Mouse (Mus musculus): ENCODE measurements at regions not wholly inside any gene's neighbourhood (a gene's known extent, or its start where the extent isn't known, plus 50 kb on each side); places are given as distances from the start of the nearest gene placed in this dataset.

DNA sequence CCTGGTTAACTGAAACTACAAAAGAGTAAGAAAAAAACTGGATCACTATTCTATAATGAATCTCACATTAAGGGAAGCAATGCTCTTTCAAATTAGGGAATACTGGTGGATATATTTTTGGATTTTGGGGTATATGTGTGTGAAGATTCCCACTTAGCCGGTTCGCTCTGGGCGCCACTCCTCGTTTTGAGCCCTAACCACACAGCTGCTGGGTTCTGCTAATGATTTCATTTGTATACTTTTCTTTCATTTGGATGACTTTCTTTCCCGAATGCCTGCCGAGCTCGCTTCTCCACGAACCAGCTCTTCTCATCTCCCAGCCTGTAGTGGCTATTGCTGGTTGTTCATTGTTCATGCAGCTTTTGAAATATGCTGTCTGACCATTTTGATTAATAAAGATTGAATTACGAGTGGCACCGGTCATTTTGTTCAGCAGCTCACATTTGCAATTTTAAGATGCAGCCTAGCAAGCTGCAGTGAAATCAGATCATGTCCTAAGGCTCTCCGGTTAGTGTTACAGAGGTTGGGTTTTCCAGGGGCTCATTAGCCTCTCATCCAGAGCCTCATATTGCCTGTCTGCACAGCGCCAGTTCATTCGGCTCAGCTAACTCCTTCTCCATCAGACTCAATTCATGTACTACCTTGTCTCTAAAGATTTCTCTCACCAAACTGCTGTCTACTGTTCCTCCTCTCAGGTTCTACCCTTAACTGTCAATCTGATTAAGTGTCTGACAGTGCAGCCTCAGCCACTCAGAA is 146.6 kb upstream of the Arhgap24 start:
- no peak overlapping the region for H3K27ac ChIP-seq (replicated peaks; ENCODE audit: low read depth, low read length)
- H3K4me3 ChIP-seq (ENCODE audit: insufficient read depth, low read depth, low read length): no peak overlapping the region
- H3K4me1 ChIP-seq (ENCODE audit: control insufficient read depth, insufficient read depth, insufficient read length, low read length): no peaks in the 10 kb centered on the region

- Histone ChIP-seq H3K4me1 (ENCODE audit: control insufficient read depth, insufficient read depth, insufficient read length, low read length) (no peaks in the 10 kb centered on the region), H3K27ac (replicated peaks; ENCODE audit: low read depth, low read length) (no peak overlapping the region), H3K4me3 (ENCODE audit: insufficient read depth, low read depth, low read length) (no peak overlapping the region)
Observed at GRCm38 (mm10) chr5:102366481-102366880, 114.7 kb upstream of the Arhgap24 start.

GRCm38 (mm10) chr5:102373309-102373971 is 107.8 kb upstream of the Arhgap24 start:
- H3K4me3 ChIP-seq (ENCODE audit: insufficient read depth, low read depth, low read length): no peak overlapping the region
- H3K4me1 ChIP-seq (ENCODE audit: control insufficient read depth, insufficient read depth, insufficient read length, low read length): no peaks in the 10 kb centered on the region
- no peak overlapping the region for H3K27ac ChIP-seq (replicated peaks; ENCODE audit: low read depth, low read length)

- Histone ChIP-seq H3K27ac (replicated peaks; ENCODE audit: low read depth, low read length) (no peak overlapping the region), H3K4me1 (ENCODE audit: control insufficient read depth, insufficient read depth, insufficient read length, low read length) (no peaks in the 10 kb centered on the region), H3K4me3 (ENCODE audit: insufficient read depth, low read depth, low read length) (no peak overlapping the region)
Observed at GRCm38 (mm10) chr5:102373972-102374755, 107.0 kb upstream of the Arhgap24 start.

DNA sequence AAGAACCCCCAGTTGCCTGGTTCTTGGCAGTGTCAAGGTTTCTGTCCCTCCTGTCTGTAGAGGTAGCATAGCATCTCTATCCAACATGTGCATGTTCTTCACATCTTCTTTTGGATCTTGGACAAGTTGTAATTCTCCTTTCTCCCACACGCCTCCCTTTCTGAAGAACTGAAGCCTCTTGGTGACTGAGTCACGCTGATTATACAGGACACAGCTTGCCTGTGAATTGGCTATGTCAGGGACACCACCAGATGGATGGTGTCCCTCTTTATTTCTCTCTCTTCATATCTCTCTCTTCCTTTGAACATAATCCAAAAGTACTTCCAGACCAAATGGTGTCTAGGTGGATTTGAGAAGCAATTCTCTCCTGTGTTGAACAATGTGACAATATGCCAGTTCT is 105.9 kb upstream of the Arhgap24 start:
- no peak overlapping the region for H3K4me3 ChIP-seq (ENCODE audit: insufficient read depth, low read depth, low read length)
- no peaks in the 10 kb centered on the region for H3K4me1 ChIP-seq (ENCODE audit: control insufficient read depth, insufficient read depth, insufficient read length, low read length)
- no peak overlapping the region for H3K27ac ChIP-seq (replicated peaks; ENCODE audit: low read depth, low read length)

GRCm38 (mm10) chr5:102393941-102394340 is 87.2 kb upstream of the Arhgap24 start:
- H3K27ac ChIP-seq (replicated peaks; ENCODE audit: low read depth, low read length): no peak overlapping the region
- no peak overlapping the region for H3K4me3 ChIP-seq (ENCODE audit: insufficient read depth, low read depth, low read length)
- H3K4me1 ChIP-seq (ENCODE audit: control insufficient read depth, insufficient read depth, insufficient read length, low read length): no peaks in the 10 kb centered on the region

- Histone ChIP-seq H3K27ac (replicated peaks; ENCODE audit: low read depth, low read length) (no peak overlapping the region), H3K4me1 (ENCODE audit: control insufficient read depth, insufficient read depth, insufficient read length, low read length) (no peaks in the 10 kb centered on the region), H3K4me3 (ENCODE audit: insufficient read depth, low read depth, low read length) (no peak overlapping the region)
Observed at GRCm38 (mm10) chr5:102395608-102396146, 85.5 kb upstream of the Arhgap24 start.

DNA sequence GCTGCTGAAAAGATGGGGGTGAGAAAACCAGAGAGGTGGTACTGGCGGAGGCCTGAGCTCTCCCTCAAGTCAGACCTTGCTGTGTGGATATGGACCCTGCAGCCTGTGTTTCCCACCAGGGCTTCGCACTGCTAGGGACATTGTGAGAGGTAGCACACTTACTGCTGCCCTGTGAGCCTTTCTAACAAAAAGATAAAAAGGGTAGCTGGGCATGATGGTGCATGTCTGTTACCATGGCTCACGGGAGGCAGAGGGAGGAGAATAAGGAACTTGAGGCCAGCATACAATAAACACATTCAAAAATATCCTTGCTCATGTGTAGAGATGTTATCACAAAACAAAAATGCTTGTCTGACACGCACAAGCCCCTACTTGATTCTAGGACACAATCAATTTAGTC is 82.2 kb upstream of the Arhgap24 start:
- no peaks in the 10 kb centered on the region for H3K4me1 ChIP-seq (ENCODE audit: control insufficient read depth, insufficient read depth, insufficient read length, low read length)
- no peak overlapping the region for H3K27ac ChIP-seq (replicated peaks; ENCODE audit: low read depth, low read length)
- H3K4me3 ChIP-seq (ENCODE audit: insufficient read depth, low read depth, low read length): no peak overlapping the region

- Histone ChIP-seq H3K4me1 (ENCODE audit: control insufficient read depth, insufficient read depth, insufficient read length, low read length) (no peaks in the 10 kb centered on the region), H3K27ac (replicated peaks; ENCODE audit: low read depth, low read length) (no peak overlapping the region), H3K4me3 (ENCODE audit: insufficient read depth, low read depth, low read length) (no peak overlapping the region)
Observed at GRCm38 (mm10) chr5:102417642-102418041, 63.5 kb upstream of the Arhgap24 start.

- no peak overlapping the region for H3K4me3 ChIP-seq (ENCODE audit: insufficient read depth, low read depth, low read length)
- no peaks in the 10 kb centered on the region for H3K4me1 ChIP-seq (ENCODE audit: control insufficient read depth, insufficient read depth, insufficient read length, low read length)
- no peak overlapping the region for H3K27ac ChIP-seq (replicated peaks; ENCODE audit: low read depth, low read length)
Observed at GRCm38 (mm10) chr5:102419089-102419488, 62.1 kb upstream of the Arhgap24 start.

DNA sequence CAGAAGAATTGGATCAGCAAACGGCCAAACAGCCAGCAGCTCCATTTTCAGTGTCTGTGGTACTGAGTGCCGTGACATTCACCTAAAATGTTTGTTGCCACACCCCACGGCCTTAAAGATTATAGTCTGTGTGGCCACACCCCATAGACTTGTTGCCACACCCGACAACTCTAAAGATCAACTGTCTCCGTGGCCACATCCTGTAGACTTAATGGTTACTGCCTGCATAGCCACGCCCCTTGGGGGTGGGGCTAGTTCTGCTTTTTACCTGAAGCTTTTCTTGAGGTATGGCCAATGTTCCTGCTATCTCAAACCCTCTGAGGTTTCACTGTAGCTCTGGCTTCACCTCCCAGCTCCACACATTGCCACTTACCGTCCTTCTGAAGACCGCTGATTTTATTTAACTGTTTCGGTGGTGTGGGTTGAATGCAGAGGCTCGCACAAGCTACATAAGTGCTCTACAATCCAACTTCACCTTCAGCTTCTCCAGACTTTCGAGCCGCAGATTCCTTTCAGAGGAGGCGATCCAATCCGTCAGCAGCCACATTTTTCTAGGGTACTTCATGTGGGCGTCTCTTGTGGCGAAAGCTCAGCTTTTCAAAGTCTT is 56.5 kb upstream of the Arhgap24 start:
- H3K4me3 ChIP-seq (ENCODE audit: insufficient read depth, low read depth, low read length): no peak overlapping the region
- no peak overlapping the region for H3K27ac ChIP-seq (replicated peaks; ENCODE audit: low read depth, low read length)
- no peaks in the 10 kb centered on the region for H3K4me1 ChIP-seq (ENCODE audit: control insufficient read depth, insufficient read depth, insufficient read length, low read length)

- no peaks in the 10 kb centered on the region for H3K4me1 ChIP-seq (ENCODE audit: control insufficient read depth, insufficient read depth, insufficient read length, low read length)
- H3K4me3 ChIP-seq (ENCODE audit: insufficient read depth, low read depth, low read length): no peak overlapping the region
- no peak overlapping the region for H3K27ac ChIP-seq (replicated peaks; ENCODE audit: low read depth, low read length)
Observed at GRCm38 (mm10) chr5:102428310-102428709, 52.9 kb upstream of the Arhgap24 start.

Data from brown adipose tissue, adult 24 weeks (tissue).